Comparison of ENCODE assay signal across 14 mouse cellular contexts in the genomic region with DNA sequence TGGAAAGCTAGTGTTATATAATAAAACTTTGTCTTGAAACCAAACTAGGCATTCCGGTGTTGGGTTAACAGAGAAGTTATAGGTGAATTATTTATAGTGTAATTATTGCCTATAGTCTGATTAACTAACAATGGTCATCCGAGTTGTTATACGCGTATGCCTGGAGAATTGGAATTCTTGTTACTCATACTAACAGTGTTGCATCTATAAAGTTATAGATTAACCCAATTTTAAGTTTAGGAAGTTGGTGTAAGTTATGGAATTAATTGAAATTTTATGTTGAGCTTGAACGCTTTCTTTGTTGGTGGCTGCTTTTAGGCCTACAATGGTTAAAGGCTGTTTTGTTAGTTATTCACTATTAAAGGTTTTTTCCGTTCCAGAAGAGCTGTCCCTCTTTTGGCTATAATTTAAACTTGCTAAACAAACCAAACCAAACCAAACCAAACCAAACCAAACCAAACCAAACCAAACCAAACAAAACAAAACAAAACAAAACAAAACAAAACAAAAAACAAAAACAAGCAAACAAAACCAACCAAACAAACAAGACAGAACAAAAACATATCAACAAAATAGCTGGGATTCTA. TPM values are rescaled to one million over a fixed set of nuclear protein-coding genes. Genes with fewer than 3 reads are reported as not detected.
DNase-seq lines count a peak whose midpoint lies in the region; ATAC-seq and TF ChIP-seq lines count a peak whose summit lies in the region.
"Not testable (repeated sequence)": the region's sequence is repeated elsewhere in the genome, so short reads cannot be mapped to it uniquely, and the experiment has no call there.
"Had no signal": no experiment of that assay in that cellular context is flagged by ENCODE, and none has a peak within 500 bp of the region (broad histone marks: within the 10 kb centered on the region; RNA-seq: fewer than 3 reads in every experiment).

No protein-coding gene starts in this region.

- not testable (repeated sequence) for H3K9ac ChIP-seq in heart, embryonic 12.5 days; hindbrain, embryonic 16.5 days (ENCODE audit: low read depth, low read length); limb, embryonic 12.5 days (replicated peaks); lung, embryonic 15.5 days; midbrain, postnatal 0 days (replicated peaks; ENCODE audit: low read length, poor library complexity, severe bottlenecking)

- H3K4me1 ChIP-seq in heart, embryonic 12.5 days (replicated peaks); hindbrain, embryonic 16.5 days (ENCODE audit: control insufficient read depth, insufficient read depth, low read depth, low read length); limb, embryonic 12.5 days (replicated peaks); lung, embryonic 15.5 days; midbrain, postnatal 0 days (ENCODE audit: insufficient read depth, low read length): not testable (repeated sequence)

- TF ChIP-seq CTCF in midbrain, postnatal 0 days (IDR thresholded peaks at IDR 0.05): not testable (repeated sequence)

- peak; percentile 100 for ATAC-seq in erythroid progenitor cell, adult 5-6 weeks (replicated peaks; ENCODE audit: low FRiP score, poor library complexity, severe bottlenecking)
- peak; percentile 100 for ATAC-seq in heart, embryonic 12.5 days (ENCODE audit: insufficient number of reproducible peaks, low FRiP score)
- ATAC-seq in hindbrain, embryonic 16.5 days: peak; percentile 100
- ATAC-seq in limb, embryonic 12.5 days (ENCODE audit: insufficient number of reproducible peaks, insufficient read depth, low FRiP score, low TSS enrichment, low read depth): peak; percentile 100
- ATAC-seq in lung, embryonic 15.5 days (ENCODE audit: borderline replicate concordance, extremely low read depth, low FRiP score, low TSS enrichment): peak; percentile 100
- peak; percentile 100 for ATAC-seq in midbrain, postnatal 0 days (ENCODE audit: low FRiP score)

- H3K36me3 ChIP-seq in heart, embryonic 12.5 days; hindbrain, embryonic 16.5 days (ENCODE audit: control insufficient read depth, insufficient read depth, low read length); limb, embryonic 12.5 days; lung, embryonic 15.5 days; midbrain, postnatal 0 days (ENCODE audit: insufficient read depth, low read length): not testable (repeated sequence)

- not testable (repeated sequence) for H3K27ac ChIP-seq in heart, embryonic 12.5 days (ENCODE audit: poor library complexity, severe bottlenecking); hindbrain, embryonic 16.5 days (ENCODE audit: low read depth, low read length); limb, embryonic 12.5 days; lung, embryonic 15.5 days; midbrain, postnatal 0 days (ENCODE audit: low read depth, low read length)

- not testable (repeated sequence) for H3K4me2 ChIP-seq in heart, embryonic 12.5 days; hindbrain, embryonic 16.5 days (ENCODE audit: low read length); limb, embryonic 12.5 days; lung, embryonic 15.5 days; midbrain, postnatal 0 days (ENCODE audit: low read depth, low read length, poor library complexity, severe bottlenecking)

- not testable (repeated sequence) for H3K27me3 ChIP-seq in heart, embryonic 12.5 days (replicated peaks); hindbrain, embryonic 16.5 days (replicated peaks; ENCODE audit: control insufficient read depth, insufficient read depth, low read length); limb, embryonic 12.5 days; lung, embryonic 15.5 days; midbrain, postnatal 0 days (ENCODE audit: insufficient read depth, low read length)

- DNase-seq in Muller cell, postnatal 12 days (ENCODE audit: inconsistent ontology term): peak; percentile 34
- DNase-seq in midbrain, postnatal 0 days (ENCODE audit: low spot score): not testable (repeated sequence)

- not testable (repeated sequence) for H3K9me3 ChIP-seq in heart, embryonic 12.5 days (replicated peaks); hindbrain, embryonic 16.5 days (ENCODE audit: control insufficient read depth, low read length); limb, embryonic 12.5 days; lung, embryonic 15.5 days; midbrain, postnatal 0 days (ENCODE audit: low read length)

- 82% methylated on average over 6 of the region's 6 CpGs for WGBS in heart, embryonic 12.5 days
- 85% methylated on average over 6 of the region's 6 CpGs for WGBS in hindbrain, embryonic 16.5 days
- WGBS in limb, embryonic 12.5 days: 87% methylated on average over 6 of the region's 6 CpGs
- WGBS in lung, embryonic 15.5 days: 86% methylated on average over 6 of the region's 6 CpGs
- 85% methylated on average over 6 of the region's 6 CpGs for WGBS in midbrain, postnatal 0 days

- H3K4me3 ChIP-seq in heart, embryonic 12.5 days; hindbrain, embryonic 16.5 days (ENCODE audit: low read length); limb, embryonic 12.5 days (replicated peaks); lung, embryonic 15.5 days; midbrain, postnatal 0 days (ENCODE audit: low read depth, low read length): not testable (repeated sequence)

RNA-seq across cellular contexts. Expression of a gene that starts 58.8 kb away (rescaled TPM):
- total RNA-seq in erythroid progenitor cell, adult 5-6 weeks (2015; ENCODE audit: low replicate concordance): not detected in 2 replicates
- total RNA-seq in erythroid progenitor cell, adult 5-6 weeks (2017; ENCODE audit: low replicate concordance): not detected in 2 replicates
- polyA plus RNA-seq in heart, embryonic 12.5 days (2016; fragmentation: Nextera tagmentation; extraction: Ambion mirVana): not detected in 2 replicates
- not detected in 2 replicates for polyA plus RNA-seq in hindbrain, embryonic 16.5 days (2015; fragmentation: Nextera tagmentation; extraction: Ambion mirVana)
- not detected in 2 replicates for polyA plus RNA-seq in limb, embryonic 12.5 days (2016; fragmentation: Nextera tagmentation; extraction: Ambion mirVana)
- polyA plus RNA-seq in lung, embryonic 15.5 days (2015; fragmentation: Nextera tagmentation; extraction: Ambion mirVana): not detected in 2 replicates
- not detected in 2 replicates for total RNA-seq in midbrain, postnatal 0 days (2014; rRNA removed)
- polyA plus RNA-seq in midbrain, postnatal 0 days (2015; fragmentation: Nextera tagmentation; extraction: Ambion mirVana): not detected in 2 replicates
- total RNA-seq: adrenal gland, postnatal 36 days; CH12.LX; gastrocnemius, postnatal 36 days; heart, postnatal 36 days; layer of hippocampus, postnatal 25 days had no signal
- polyA plus RNA-seq: cortical plate, adult 2 months; limb, embryonic 10.5 days had no signal
